Mouse (Mus musculus) common myeloid progenitor, adult 5-6 weeks (primary cell): ENCODE measurements around the gene Als2. TPM values are rescaled to one million over a fixed set of nuclear protein-coding genes. Genes with fewer than 3 reads are reported as not detected.

Experiments used
- ATAC-seq: replicated peaks from 2 replicates; pipeline ENCODE4 v1.8.0; 2016; ENCODE audit warnings: low read depth, mild to moderate bottlenecking, moderate TSS enrichment, inconsistent platforms; ENCODE audit not compliant: poor library complexity, severe bottlenecking
- total RNA-seq: library from RNA; stranded (forward); fragments of 200-1000, 187-1606 nt; gene quantifications from 2 replicates; pipeline ENCODE4 v1.2.3, GENCODE M21; 2017

Als2 gene
- total RNA-seq, 1 experiment from 2014 or later, result 17.1 TPM

DNA sequence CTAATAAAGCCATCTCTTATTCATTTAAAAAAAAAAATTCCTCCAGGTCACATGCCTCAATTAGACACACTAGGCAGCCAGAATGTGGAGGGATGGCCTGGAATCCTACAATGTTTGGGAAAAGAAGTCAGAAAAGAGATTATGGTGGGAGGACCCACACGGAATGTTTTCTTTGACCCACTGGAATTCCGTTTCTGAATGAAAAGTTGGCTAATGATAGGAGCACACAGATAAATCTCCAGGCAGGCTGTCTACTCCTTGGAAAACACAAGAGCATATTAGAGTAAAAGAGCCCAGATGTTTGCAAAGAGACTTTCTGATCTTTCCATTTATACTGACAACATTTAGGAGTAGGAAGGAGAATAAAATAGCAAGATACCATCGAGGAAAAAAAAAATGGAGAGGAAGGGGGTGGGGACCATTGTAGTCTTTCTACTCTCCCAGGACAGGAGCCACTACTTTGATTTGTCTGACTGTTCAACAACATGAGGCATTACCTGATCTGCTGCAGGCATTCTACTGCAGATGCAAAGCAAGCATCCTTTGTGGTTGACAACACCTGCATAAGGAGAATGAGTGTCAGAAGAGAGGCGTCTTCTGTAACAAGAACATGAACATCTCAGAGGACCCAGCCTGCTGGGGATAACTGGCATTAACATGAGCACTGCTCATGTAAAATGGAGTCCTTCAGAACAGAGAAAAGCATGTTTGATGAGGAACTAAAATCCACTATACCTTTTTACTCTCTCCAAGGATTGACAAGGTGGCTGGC is 69.2 kb downstream of the Als2 start:
- ATAC-seq, result no peak

DNA sequence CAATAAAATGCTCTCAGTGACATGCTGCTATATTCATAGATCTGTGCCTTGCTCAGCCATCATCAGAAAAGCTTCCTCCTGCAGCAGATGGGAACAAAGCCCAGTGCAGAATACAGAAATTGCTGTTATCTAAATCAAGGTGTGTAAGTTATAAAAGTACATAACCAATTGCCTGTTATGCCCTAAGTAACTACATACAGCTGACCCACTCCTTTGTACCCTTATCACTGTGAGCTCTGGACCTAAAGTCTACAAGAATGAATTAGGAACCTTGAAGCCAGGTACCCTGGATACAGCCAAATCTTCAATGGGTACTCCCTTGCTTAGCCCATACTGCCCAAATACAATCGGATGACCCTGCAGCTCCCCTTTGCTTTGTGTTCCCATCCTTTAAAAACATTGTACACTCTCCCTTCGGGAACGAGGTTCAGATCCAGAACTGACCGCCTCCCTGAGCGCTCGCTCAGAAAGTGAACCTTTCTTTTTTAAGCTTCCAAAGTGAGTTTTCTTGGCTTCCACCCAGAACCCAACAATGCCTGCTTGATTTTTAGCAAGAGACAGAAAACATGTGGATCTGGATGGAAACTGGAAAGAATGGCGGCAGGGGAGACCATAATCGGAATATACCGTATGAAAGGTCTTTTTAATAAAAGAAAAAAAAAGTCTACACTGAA is 70.7 kb downstream of the Als2 start:
- no peak for ATAC-seq

DNA sequence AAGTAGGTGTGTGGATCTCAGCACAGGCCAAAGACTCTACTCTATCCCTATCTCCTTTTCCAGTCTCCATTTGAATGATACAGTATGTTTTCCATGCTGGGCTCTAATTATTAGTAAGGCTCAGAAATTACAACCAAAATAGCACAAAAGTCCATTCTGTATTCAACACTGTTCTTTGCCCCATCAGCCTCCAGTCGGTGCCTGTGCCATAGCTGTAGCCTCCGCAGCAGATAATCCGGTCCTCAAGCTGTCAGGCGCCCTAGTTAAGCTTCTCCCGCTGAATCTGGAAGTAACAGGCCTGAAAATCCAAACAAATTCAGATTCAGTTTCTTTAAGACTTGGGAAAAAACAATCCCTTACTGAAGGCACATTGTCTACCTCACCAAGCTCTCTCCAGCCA is 73.1 kb downstream of the Als2 start:
- no peak for ATAC-seq

DNA sequence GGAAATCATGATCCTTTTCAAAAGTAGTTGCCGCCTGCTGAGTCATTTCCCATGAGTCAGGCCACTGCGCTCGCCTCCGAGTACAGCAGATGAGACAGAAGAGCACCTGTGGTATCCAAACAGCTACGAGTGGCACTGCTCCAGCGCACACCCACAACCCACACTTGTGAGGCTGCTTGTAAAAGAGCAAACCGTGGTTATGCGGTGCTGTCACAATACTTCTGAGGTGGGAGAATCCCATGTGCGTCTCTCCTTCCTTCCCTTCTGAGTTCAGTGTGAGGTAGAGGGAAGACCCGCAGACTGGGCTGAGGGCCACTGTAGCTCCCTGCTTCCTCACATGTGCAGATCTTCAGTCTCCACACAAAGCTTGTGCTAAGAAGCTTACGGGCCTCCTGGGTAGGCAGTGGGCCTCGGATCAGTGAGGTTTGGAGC is 74.0 kb downstream of the Als2 start, which contains the start of gene Mpp4:
Gene Mpp4 (minus strand): TSS at position 360 of the 432 bp plus-strand sequence.
- peak; percentile 85 for ATAC-seq

DNA sequence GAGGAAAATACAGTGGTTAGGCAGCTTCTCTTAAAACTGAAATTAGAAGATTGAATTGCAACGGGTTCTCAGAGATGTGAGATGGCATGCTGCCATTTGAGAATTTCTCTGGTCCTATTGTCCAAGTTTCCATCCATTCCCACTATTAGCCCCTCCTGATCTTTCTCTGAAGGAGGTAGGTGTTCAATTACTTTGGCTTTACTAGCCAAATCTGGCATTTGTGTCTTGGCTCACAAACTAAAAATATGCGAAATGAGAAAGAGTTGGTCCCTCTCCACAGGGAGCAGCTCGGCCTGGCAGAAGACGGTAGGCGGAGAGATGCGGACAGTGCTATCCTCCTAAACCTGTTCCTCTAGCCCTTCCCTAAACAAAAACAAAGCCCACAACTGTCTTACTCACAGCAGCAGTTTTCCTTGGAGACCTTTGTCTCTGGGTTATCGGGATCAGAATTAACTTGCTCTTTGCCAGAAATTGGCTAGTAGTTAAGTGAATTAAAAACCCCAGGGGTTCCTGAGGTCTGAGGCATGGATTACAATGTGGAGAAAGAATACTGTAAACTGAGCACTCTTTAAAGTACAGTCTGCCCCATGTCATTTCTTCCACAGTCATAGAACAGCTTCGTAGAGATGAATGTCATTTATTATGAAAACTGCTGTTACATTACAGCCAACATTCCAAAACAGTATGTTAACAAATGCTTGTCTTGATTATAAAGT is 74.6 kb downstream of the Als2 start:
- 0 out of 2 replicates have a peak, but pooled peaks have one; percentile 4 for ATAC-seq

DNA sequence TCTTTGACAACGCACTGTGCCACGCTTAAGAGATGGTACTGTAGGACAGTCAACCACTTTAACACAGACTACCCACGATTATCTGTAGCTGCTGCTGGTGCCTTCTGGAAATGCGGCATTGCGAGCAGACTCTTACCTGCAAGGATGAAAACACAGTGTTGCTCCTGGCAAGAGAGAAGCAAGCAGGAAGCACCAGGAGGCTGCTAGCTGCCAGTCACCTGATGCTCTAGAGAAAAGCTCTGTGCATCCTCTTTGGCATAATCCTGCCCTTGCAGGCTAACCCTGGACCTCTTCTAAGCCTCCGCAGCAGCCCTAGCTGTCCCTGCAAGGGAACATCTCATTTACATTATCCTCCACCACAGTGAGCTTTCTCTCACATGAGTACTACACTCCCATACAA is 75.6 kb downstream of the Als2 start:
- no peak for ATAC-seq

DNA sequence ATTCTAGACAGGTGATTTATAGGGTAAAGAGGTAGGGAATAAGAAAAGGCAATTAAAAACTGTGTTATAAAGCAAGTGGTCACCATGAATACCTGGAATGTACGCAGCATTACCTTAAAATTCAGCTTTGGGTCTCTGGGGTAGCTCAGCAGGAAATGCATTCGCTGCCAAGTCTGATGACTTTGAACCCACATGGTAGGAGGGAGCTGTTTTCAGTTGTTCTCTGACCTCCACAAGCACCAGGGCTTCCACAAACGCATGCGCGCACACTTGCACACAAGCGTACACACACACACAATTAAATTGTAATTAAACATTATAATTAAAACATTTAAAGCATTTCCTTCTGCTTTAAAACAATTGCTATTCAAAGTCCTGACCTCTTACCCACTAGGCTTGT is 76.2 kb downstream of the Als2 start:
- no peak for ATAC-seq

DNA sequence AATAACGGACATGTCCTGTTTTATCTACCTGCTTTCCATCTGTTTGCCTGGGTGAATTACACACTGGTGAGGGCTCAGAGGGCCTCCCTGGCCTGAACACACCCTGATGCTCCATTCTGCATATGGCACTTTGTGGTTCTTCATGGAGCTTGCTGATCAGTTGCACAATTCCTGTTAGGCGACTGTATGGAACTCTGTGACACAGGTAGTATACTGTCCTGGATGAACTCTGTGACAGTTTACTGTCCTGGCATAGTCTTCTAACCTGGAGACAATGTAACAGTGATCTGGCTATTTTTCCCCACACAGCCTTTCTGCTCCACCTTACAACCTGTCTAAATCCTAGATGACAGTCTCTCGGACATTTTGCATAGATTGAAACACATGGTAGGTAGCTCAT is 77.9 kb downstream of the Als2 start:
- no peak for ATAC-seq

DNA sequence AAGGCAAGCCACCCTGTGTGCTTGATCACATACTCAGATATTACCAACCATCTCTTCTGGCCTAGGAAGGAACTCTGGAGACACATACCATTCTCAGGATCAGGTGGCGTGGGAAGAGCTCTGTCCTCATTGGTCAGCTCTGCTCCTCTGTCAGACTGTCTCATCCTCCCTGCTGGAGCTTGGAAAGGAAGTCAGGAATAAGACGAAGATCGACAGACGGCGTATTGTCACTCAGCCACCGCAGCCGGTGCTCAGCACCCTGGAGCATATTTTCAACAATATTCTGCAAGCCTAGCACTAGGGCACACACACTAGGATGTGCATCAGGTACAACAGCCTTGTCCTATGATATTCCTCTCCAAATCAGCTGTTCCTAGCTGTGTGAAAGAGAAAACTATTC is 78.5 kb downstream of the Als2 start:
- no peak for ATAC-seq

DNA sequence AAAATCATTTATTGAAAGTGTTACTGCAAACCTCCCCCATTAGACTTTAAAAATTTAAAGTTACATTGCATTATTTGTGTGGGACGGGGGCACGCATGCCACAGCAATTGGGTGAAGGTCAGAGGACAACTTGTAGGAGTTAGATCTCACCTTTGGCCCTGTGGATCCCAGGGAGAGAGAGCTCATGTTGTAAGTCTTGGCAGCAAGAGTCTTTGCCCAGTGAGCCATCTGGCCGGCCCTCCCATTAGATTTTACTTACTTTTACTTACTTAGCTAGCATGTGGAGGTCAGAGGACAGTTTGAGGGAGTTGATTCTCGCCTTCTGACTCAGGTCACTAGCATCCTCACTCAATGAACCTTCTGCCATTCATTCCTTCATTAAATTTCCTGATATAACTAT is 79.2 kb downstream of the Als2 start:
- ATAC-seq, result no peak

DNA sequence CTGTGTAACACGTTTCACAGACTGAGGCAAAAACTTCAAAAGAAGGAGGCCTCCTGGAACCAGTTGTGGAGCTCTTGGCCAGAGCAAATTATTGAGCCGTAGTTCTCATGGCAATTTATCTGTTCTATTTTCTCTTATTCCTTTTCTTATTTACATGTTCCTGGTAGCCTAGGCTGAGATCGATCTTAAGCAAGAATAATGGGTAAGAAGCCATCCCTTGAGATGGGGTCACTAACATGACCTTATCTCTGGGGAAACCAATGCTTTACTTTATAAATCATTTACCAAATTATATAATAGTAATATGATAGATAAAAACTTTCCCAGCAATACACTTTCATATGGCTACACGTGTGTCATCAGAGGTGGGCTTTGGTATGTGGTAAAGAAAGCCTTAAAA is 84.7 kb downstream of the Als2 start:
- ATAC-seq, result no peak

DNA sequence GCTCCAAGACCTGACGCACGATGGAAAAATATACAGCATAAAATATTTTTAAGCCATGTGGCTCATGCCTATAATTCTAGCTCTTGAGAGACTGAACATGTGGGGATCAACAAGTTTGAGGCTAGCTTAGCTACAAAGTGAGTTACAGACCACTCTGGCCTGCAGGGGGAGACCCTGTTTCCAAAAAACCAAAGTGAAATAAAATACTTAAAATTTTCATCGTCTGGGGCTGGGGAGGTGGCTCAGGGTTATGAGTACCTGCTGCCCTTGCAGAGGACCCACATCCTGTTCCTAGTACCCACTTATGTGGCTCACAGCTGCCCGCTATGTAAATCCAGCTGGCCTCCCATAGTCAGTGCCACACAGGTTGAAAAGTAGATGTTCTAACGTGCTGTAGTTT is 86.5 kb downstream of the Als2 start:
- ATAC-seq, result peak; percentile 65

DNA sequence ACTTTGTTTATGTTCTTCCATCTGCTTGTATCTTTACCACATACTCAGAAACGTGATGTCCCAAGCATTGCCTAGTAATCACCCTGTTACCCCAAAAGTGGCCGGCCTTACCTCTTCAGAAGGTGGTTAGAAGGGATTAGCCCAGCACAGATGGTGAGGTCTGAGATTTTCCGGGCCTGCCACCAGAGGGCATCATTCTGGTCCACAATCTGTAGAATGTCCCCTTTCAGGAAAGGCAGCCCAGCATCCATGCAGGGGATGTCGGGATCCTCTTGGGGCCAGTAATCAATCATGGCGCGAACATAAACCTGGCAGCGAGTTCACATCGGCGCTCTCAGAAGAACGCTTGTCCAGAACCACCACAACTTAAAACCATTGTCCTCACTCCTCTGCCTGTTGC is 92.5 kb downstream of the Als2 start:
- ATAC-seq, result peak; percentile 56; the same call in 1 of the 2 replicates

DNA sequence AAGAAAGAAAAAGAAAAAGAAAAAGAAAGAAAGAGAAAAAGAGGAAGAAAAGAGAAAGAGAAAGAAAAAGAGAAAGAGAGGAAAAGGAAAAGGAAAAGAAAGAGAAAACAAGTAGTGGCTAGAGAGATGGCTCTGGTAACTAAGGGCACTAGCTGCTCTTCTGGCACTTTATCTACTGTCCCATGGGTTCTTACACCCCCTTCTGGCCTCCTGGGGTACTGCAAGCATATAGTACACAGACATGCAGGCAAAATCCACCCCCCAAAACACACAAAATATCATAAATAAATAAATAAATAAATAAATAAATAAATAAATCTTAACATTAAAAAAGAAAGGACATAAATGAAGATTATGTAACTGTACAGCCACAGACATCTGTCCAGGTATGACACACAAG is 94.2 kb downstream of the Als2 start:
- ATAC-seq, result peak; percentile 88

DNA sequence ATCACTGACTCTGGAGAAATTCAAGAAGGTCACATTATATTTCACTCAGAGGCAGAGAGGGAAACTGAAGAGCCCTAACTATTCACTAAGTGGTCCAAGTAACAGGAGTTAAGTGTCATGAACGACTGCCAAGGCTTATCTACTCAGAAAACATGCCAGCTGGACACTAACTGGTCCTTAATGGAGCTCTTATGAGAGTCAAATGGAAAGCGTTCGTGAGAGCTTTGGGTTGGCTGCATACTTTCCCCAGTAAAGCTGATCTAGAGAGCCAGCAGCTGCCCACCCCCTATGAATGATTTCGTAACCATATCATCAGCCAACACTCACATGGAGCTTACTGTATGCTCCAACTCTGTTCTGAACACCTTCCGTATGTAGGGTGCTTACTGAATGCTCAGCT is 102.6 kb downstream of the Als2 start:
- ATAC-seq, result no peak

DNA sequence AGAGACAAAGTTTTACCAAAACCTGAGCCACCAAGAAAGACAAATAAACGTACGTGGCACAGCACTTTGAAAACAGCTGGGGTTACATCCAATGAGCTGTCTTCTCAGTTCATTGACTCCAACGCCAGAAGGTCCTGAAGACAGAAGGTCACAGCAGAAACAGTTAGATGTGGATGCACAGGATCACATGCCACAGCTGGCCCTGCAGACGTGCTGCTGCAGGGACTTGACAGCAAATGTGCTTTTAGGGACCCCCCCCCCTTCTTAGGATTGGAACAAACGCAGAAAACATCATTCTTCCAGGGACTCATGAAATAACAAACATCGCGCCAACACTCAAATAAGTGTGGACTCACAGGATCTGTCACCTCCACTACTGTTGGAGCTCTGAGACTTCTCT is 108.2 kb downstream of the Als2 start:
- ATAC-seq, result no peak

DNA sequence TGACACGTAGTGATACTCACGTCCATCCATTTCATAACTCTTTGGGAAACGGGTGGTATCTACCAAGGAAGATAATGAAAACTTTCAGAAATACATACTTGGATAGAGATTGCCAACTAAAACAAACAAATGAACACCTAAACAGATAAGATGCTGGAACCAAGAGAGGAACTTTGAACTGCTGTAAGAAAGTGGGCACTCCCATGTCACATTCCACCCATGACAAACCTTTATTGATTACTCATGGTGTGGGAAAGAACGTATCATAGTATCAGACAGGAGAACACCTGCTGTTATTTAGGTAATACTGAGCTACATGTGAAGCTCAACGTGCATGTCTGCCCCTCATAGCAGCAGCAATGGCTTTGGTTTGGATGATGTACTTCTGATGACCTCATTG is 111.5 kb downstream of the Als2 start:
- no peak for ATAC-seq

DNA sequence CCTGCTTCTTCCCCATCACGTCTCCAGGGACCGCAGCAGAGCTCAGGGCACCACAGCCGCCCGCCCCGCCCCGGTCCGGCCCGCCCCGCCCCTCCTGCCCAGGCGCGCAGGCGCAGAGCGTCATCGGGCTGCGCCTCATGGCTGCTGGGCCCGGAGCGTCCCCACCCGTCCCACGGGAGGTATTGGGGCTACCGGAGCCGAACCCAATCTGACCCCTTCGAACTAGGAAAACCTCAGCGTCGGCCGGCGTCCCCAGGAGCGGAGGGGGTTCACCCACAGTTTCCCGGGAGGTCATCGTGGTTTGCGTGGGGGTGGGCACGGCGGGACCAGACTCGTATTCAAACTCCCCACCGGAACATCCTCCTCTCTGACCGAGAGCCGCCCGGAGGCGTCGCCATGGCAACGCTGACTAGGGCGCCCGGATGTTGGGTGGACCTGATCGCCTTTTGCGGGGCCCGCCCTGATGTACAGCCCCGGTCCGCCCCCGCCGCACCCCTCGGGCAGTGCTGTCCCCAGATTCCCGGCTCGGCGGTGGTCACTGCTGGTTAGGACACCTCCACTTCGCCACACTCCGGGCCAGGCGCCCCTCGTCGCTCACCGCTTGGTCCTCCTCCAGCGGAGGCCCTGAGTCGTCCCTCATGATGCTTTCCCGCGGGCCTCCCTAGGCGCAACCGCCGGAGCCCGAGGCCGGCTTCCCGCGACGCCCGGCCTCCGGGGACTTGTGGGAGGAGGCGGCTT is 117.1 kb downstream of the Als2 start, which contains the start of gene Tmem237:
Gene Tmem237 (minus strand): TSS at position 689 of the 738 bp plus-strand sequence.
- ATAC-seq, result peak; percentile 95
